Mouse (Mus musculus) brain, embryonic 14.5 days (tissue): ENCODE results near the gene Krt80.

Source experiments
- CTCF ChIP-seq: fragments of 200-500 bp; IDR thresholded peaks from 2 replicates; pipeline ENCODE4 v1.5.1; 2012; ENCODE audit warnings: inconsistent platforms, mild to moderate bottlenecking, moderate library complexity, borderline replicate concordance; ENCODE audit not compliant: insufficient read depth, insufficient read length; ENCODE audit errors: extremely low read depth
- POLR2A ChIP-seq: fragments of 200-500 bp; IDR thresholded peaks from 2 replicates; pipeline ENCODE4 v1.6.1; 2012; ENCODE audit warnings: mild to moderate bottlenecking, inconsistent platforms, borderline replicate concordance; ENCODE audit not compliant: poor library complexity, insufficient read depth, insufficient read length, severe bottlenecking; ENCODE audit errors: extremely low read depth

DNA sequence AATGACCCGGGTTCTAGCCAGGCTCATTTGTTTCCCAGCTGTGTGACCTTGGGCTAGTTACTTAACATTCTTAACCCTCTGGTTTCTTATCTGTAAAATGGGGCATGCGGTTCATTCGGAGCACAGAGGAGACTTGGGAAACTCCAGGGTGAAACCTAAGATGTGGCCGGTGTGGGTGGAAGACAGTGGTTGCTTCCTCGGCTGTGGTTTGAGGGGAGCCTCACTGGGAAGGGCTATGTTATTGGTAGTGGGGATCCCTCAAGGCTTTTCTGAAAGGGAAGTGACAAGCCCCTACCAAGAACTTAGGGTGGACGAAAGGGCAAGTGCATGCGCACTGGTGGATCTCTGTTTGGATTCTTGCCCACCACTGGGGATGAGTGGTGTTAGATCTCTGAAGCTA, 14.6 kb upstream of the Krt80 start:
- TF ChIP-seq CTCF (no peak), POLR2A (no peak)
